Mouse (Mus musculus): Measurements from ENCODE around the gene Ramp1. TPM values are rescaled to one million over a fixed set of nuclear protein-coding genes. Genes with fewer than 3 reads are reported as not detected.

Ramp1 gene
- polyA plus RNA-seq, 1 experiment from 2014 or later: 5.2 TPM

- Histone ChIP-seq H3K4me1 (ENCODE audit: control insufficient read depth, low read depth, low read length) (no peaks in the 10 kb centered on the region; the same call in 1 of the 2 replicates), H3K36me3 (ENCODE audit: control insufficient read depth, insufficient read depth) (no peaks in the 10 kb centered on the region), H3K9me3 (replicated peaks; ENCODE audit: control insufficient read depth, low read length) (no peaks in the 10 kb centered on the region), H3K4me3 (ENCODE audit: low read depth, low read length) (no peak overlapping the region), H3K4me2 (ENCODE audit: low read depth, low read length) (no peak overlapping the region), H3K9ac (ENCODE audit: low read depth, low read length) (no peak overlapping the region), H3K27me3 (ENCODE audit: control insufficient read depth, insufficient read depth, low read depth, low read length) (no peaks in the 10 kb centered on the region), H3K27ac (ENCODE audit: low read length) (no peak overlapping the region)
- WGBS (ENCODE audit: insufficient replicate concordance): 69% methylated on average over 7 of the region's 7 CpGs
- ATAC-seq (ENCODE audit: low read depth): no peak
These were observed 40.2 kb downstream of the Ramp1 start for GRCm38 (mm10) chr1:91219641-91220321.

- H3K27ac ChIP-seq (ENCODE audit: low read length): no peak overlapping the region
- ATAC-seq (ENCODE audit: low read depth): peak; percentile 55; the same call in 1 of the 2 replicates
- 51% methylated on average over 3 of the region's 3 CpGs for WGBS (ENCODE audit: insufficient replicate concordance)
These were observed 40.7 kb downstream of the Ramp1 start for GRCm38 (mm10) chr1:91220322-91220672.

GRCm38 (mm10) chr1:91226562-91226961 lies 46.9 kb downstream of the Ramp1 start:
- Histone ChIP-seq H3K27ac (ENCODE audit: low read length) (no peak overlapping the region), H3K9me3 (replicated peaks; ENCODE audit: control insufficient read depth, low read length) (no peaks in the 10 kb centered on the region), H3K4me2 (ENCODE audit: low read depth, low read length) (no peak overlapping the region), H3K4me1 (ENCODE audit: control insufficient read depth, low read depth, low read length) (peaks cover 14% of the 10 kb centered on the region), H3K27me3 (ENCODE audit: control insufficient read depth, insufficient read depth, low read depth, low read length) (no peaks in the 10 kb centered on the region), H3K9ac (ENCODE audit: low read depth, low read length) (no peak overlapping the region), H3K4me3 (ENCODE audit: low read depth, low read length) (no peak overlapping the region), H3K36me3 (ENCODE audit: control insufficient read depth, insufficient read depth) (no peaks in the 10 kb centered on the region)
- WGBS (ENCODE audit: insufficient replicate concordance): 63% methylated on average over 4 of the region's 4 CpGs
- ATAC-seq (ENCODE audit: low read depth): peak; percentile 51

More at GRCm38 (mm10) chr1:91220322-91220672, 40.7 kb downstream of the Ramp1 start:
- Histone ChIP-seq H3K4me1 (ENCODE audit: control insufficient read depth, low read depth, low read length) (no peaks in the 10 kb centered on the region; the same call in 1 of the 2 replicates), H3K4me2 (ENCODE audit: low read depth, low read length) (no peak overlapping the region), H3K9ac (ENCODE audit: low read depth, low read length) (no peak overlapping the region), H3K27me3 (ENCODE audit: control insufficient read depth, insufficient read depth, low read depth, low read length) (no peaks in the 10 kb centered on the region), H3K36me3 (ENCODE audit: control insufficient read depth, insufficient read depth) (no peaks in the 10 kb centered on the region), H3K9me3 (replicated peaks; ENCODE audit: control insufficient read depth, low read length) (no peaks in the 10 kb centered on the region), H3K4me3 (ENCODE audit: low read depth, low read length) (no peak overlapping the region)

- Histone ChIP-seq H3K36me3 (ENCODE audit: control insufficient read depth, insufficient read depth) (no peaks in the 10 kb centered on the region), H3K9ac (ENCODE audit: low read depth, low read length) (peak overlapping the region; percentile 26), H3K4me1 (ENCODE audit: control insufficient read depth, low read depth, low read length) (peaks cover 14% of the 10 kb centered on the region), H3K9me3 (replicated peaks; ENCODE audit: control insufficient read depth, low read length) (no peaks in the 10 kb centered on the region), H3K4me3 (ENCODE audit: low read depth, low read length) (no peak overlapping the region), H3K27ac (ENCODE audit: low read length) (peak overlapping the region; percentile 49), H3K27me3 (ENCODE audit: control insufficient read depth, insufficient read depth, low read depth, low read length) (no peaks in the 10 kb centered on the region), H3K4me2 (ENCODE audit: low read depth, low read length) (peak overlapping the region; percentile 33)
- peak; percentile 69 for ATAC-seq (ENCODE audit: low read depth)
- WGBS (ENCODE audit: insufficient replicate concordance): 47% methylated on average over 15 of the region's 15 CpGs
These were observed 47.9 kb downstream of the Ramp1 start for GRCm38 (mm10) chr1:91227381-91228054.

GRCm38 (mm10) chr1:91231142-91231541 lies 51.5 kb downstream of the Ramp1 start:
- no peak overlapping the region for H3K4me3 ChIP-seq (ENCODE audit: low read depth, low read length)
- H3K9ac ChIP-seq (ENCODE audit: low read depth, low read length): no peak overlapping the region
- WGBS (ENCODE audit: insufficient replicate concordance): 36% methylated on average over 6 of the region's 6 CpGs
- H3K27ac ChIP-seq (ENCODE audit: low read length): no peak overlapping the region
- H3K9me3 ChIP-seq (replicated peaks; ENCODE audit: control insufficient read depth, low read length): no peaks in the 10 kb centered on the region
- H3K36me3 ChIP-seq (ENCODE audit: control insufficient read depth, insufficient read depth): no peaks in the 10 kb centered on the region
- no peak overlapping the region for H3K4me2 ChIP-seq (ENCODE audit: low read depth, low read length)
- H3K27me3 ChIP-seq (ENCODE audit: control insufficient read depth, insufficient read depth, low read depth, low read length): no peaks in the 10 kb centered on the region
- peaks cover 14% of the 10 kb centered on the region for H3K4me1 ChIP-seq (ENCODE audit: control insufficient read depth, low read depth, low read length)
- ATAC-seq (ENCODE audit: low read depth): no peak

- no peaks in the 10 kb centered on the region for H3K9me3 ChIP-seq (replicated peaks; ENCODE audit: control insufficient read depth, low read length)
- no peak overlapping the region for H3K4me3 ChIP-seq (ENCODE audit: low read depth, low read length)
- H3K27ac ChIP-seq (ENCODE audit: low read length): no peak overlapping the region
- WGBS (ENCODE audit: insufficient replicate concordance): 27% methylated on average over 5 of the region's 5 CpGs
- H3K9ac ChIP-seq (ENCODE audit: low read depth, low read length): no peak overlapping the region
- no peaks in the 10 kb centered on the region for H3K36me3 ChIP-seq (ENCODE audit: control insufficient read depth, insufficient read depth)
- no peaks in the 10 kb centered on the region for H3K27me3 ChIP-seq (ENCODE audit: control insufficient read depth, insufficient read depth, low read depth, low read length)
- H3K4me2 ChIP-seq (ENCODE audit: low read depth, low read length): no peak overlapping the region
- ATAC-seq (ENCODE audit: low read depth): no peak
- peaks cover 14% of the 10 kb centered on the region for H3K4me1 ChIP-seq (ENCODE audit: control insufficient read depth, low read depth, low read length)
These were observed 52.3 kb downstream of the Ramp1 start for GRCm38 (mm10) chr1:91231896-91232295.

- H3K9me3 ChIP-seq (replicated peaks; ENCODE audit: control insufficient read depth, low read length): no peaks in the 10 kb centered on the region
- H3K27ac ChIP-seq (ENCODE audit: low read length): no peak overlapping the region
- no peak overlapping the region for H3K4me3 ChIP-seq (ENCODE audit: low read depth, low read length)
- H3K9ac ChIP-seq (ENCODE audit: low read depth, low read length): no peak overlapping the region
- no peak for ATAC-seq (ENCODE audit: low read depth)
- H3K4me1 ChIP-seq (ENCODE audit: control insufficient read depth, low read depth, low read length): peaks cover 2% of the 10 kb centered on the region
- H3K27me3 ChIP-seq (ENCODE audit: control insufficient read depth, insufficient read depth, low read depth, low read length): no peaks in the 10 kb centered on the region
- 13% methylated on average over 5 of the region's 5 CpGs for WGBS (ENCODE audit: insufficient replicate concordance)
- no peak overlapping the region for H3K4me2 ChIP-seq (ENCODE audit: low read depth, low read length)
- no peaks in the 10 kb centered on the region for H3K36me3 ChIP-seq (ENCODE audit: control insufficient read depth, insufficient read depth)
These were observed 55.8 kb downstream of the Ramp1 start for GRCm38 (mm10) chr1:91235395-91235794.

- peaks cover 10% of the 10 kb centered on the region for H3K4me1 ChIP-seq (ENCODE audit: control insufficient read depth, low read depth, low read length)
- WGBS (ENCODE audit: insufficient replicate concordance): 59% methylated on average over 6 of the region's 6 CpGs
- H3K36me3 ChIP-seq (ENCODE audit: control insufficient read depth, insufficient read depth): no peaks in the 10 kb centered on the region
- H3K4me3 ChIP-seq (ENCODE audit: low read depth, low read length): no peak overlapping the region
- no peaks in the 10 kb centered on the region for H3K9me3 ChIP-seq (replicated peaks; ENCODE audit: control insufficient read depth, low read length)
- no peak overlapping the region for H3K9ac ChIP-seq (ENCODE audit: low read depth, low read length)
- no peak overlapping the region for H3K4me2 ChIP-seq (ENCODE audit: low read depth, low read length)
- no peaks in the 10 kb centered on the region for H3K27me3 ChIP-seq (ENCODE audit: control insufficient read depth, insufficient read depth, low read depth, low read length)
- no peak for ATAC-seq (ENCODE audit: low read depth)
- H3K27ac ChIP-seq (ENCODE audit: low read length): no peak overlapping the region
These were observed 58.1 kb downstream of the Ramp1 start for GRCm38 (mm10) chr1:91237676-91238075.

- WGBS (ENCODE audit: insufficient replicate concordance): 10% methylated on average over 5 of the region's 5 CpGs
- no peak for ATAC-seq (ENCODE audit: low read depth)
- H3K4me1 ChIP-seq (ENCODE audit: control insufficient read depth, low read depth, low read length): peaks cover 10% of the 10 kb centered on the region
- H3K9me3 ChIP-seq (replicated peaks; ENCODE audit: control insufficient read depth, low read length): no peaks in the 10 kb centered on the region
- H3K4me2 ChIP-seq (ENCODE audit: low read depth, low read length): no peak overlapping the region
- H3K9ac ChIP-seq (ENCODE audit: low read depth, low read length): no peak overlapping the region
- H3K27me3 ChIP-seq (ENCODE audit: control insufficient read depth, insufficient read depth, low read depth, low read length): no peaks in the 10 kb centered on the region
- no peaks in the 10 kb centered on the region for H3K36me3 ChIP-seq (ENCODE audit: control insufficient read depth, insufficient read depth)
- no peak overlapping the region for H3K27ac ChIP-seq (ENCODE audit: low read length)
- H3K4me3 ChIP-seq (ENCODE audit: low read depth, low read length): no peak overlapping the region
These were observed 59.5 kb downstream of the Ramp1 start for GRCm38 (mm10) chr1:91239112-91239511.
